Mouse (Mus musculus) liver, postnatal 0 days (tissue): ENCODE data around the gene Pola2.

Source experiments
- CTCF ChIP-seq: sonication (generic); IDR thresholded peaks from 2 replicates; pipeline ENCODE4 v1.5.1; 2016; ENCODE audit warnings: antibody characterized with exemption, low read depth
- EP300 ChIP-seq: IDR thresholded peaks from 2 replicates; pipeline ENCODE4 v1.6.1; 2016; ENCODE audit warnings: antibody characterized with exemption, low read depth, mild to moderate bottlenecking

- TF ChIP-seq EP300 (no peak), CTCF (no peak)
These were observed 19.0 kb downstream of the Pola2 start for GRCm38 (mm10) chr19:5945027-5945426.
